Mouse (Mus musculus) heart, embryonic 13.5 days (tissue): ENCODE results near the gene Abcb5. TPM values are rescaled to one million over a fixed set of nuclear protein-coding genes. Genes with fewer than 3 reads are reported as not detected.
"Not testable (repeated sequence)": the region's sequence is repeated elsewhere in the genome, so short reads cannot be mapped to it uniquely, and the experiment has no call there.

ENCODE experiments used
- ATAC-seq: fragments of 200-750 bp; cut with Nextera tagmentation; 2 replicates; pipeline ENCODE4 v1.8.0; 2017; ENCODE audit warnings: moderate TSS enrichment; ENCODE audit not compliant: insufficient number of reproducible peaks, low FRiP score, low TSS enrichment; ENCODE audit errors: extremely low read depth
- H3K27ac ChIP-seq: fragments of 300-500 bp; sonication (generic); replicated peaks from 2 replicates; pipeline ENCODE4 v1.5.1; 2015; ENCODE audit warnings: moderate library complexity, mild to moderate bottlenecking, inconsistent platforms
- H3K27me3 ChIP-seq: fragments of 300-500 bp; sonication (generic); replicated peaks from 2 replicates; pipeline ENCODE4 v1.6.1; 2015; ENCODE audit warnings: mild to moderate bottlenecking, inconsistent platforms
- H3K36me3 ChIP-seq: fragments of 300-500 bp; sonication (generic); 2 replicates; pipeline ENCODE4 v1.6.1; 2015; ENCODE audit warnings: mild to moderate bottlenecking, inconsistent platforms
- H3K4me1 ChIP-seq: fragments of 300-500 bp; sonication (generic); 2 replicates; pipeline ENCODE4 v1.6.1; 2015; ENCODE audit warnings: inconsistent platforms
- H3K4me2 ChIP-seq: fragments of 300-500 bp; sonication (generic); 2 replicates; pipeline ENCODE4 v1.6.1; 2015; ENCODE audit warnings: inconsistent platforms, mild to moderate bottlenecking, moderate library complexity
- H3K4me3 ChIP-seq: fragments of 300-500 bp; sonication (generic); 2 replicates; pipeline ENCODE4 v1.5.1; 2015; ENCODE audit warnings: moderate library complexity, mild to moderate bottlenecking, inconsistent platforms
- H3K9ac ChIP-seq: fragments of 300-500 bp; sonication (generic); 2 replicates; pipeline ENCODE4 v1.6.1; 2015; ENCODE audit warnings: inconsistent platforms, mild to moderate bottlenecking, moderate library complexity
- H3K9me3 ChIP-seq: fragments of 300-500 bp; sonication (generic); 2 replicates; pipeline ENCODE4 v1.6.1; 2016; ENCODE audit warnings: inconsistent platforms
- WGBS: fragments of 180-500 bp; shearing (Covaris S2); methylation state at CpG from one replicate; pipeline ENCODE4 v1.1.7; 2015; ENCODE audit warnings: mixed read lengths; 5-methylcytosine and 5-hydroxymethylcytosine counted together
- polyA plus RNA-seq: library from polyadenylated mRNA; unstranded; fragments of >200 nt; fragmentation: Nextera tagmentation; extraction: Ambion mirVana; gene quantifications from 2 replicates; pipeline ENCODE4 v1.2.1, GENCODE M21; 2015

Abcb5 gene
- not detected in 2 replicates for polyA plus RNA-seq

- 62% methylated on average over 4 of the region's 4 CpGs for WGBS
- no peak within 1 kb of the TSS for H3K4me3 ChIP-seq
- H3K27ac ChIP-seq: no peak within 1 kb of the TSS
- H3K9me3 ChIP-seq: no peaks in the 10 kb centered on the region
- no peaks in the 10 kb centered on the region for H3K4me1 ChIP-seq
- no peak within 1 kb of the TSS for H3K4me2 ChIP-seq
- H3K27me3 ChIP-seq: no peaks in the 10 kb centered on the region
- no peaks in the 10 kb centered on the region for H3K36me3 ChIP-seq
- ATAC-seq: no peak
- H3K9ac ChIP-seq: no peak within 1 kb of the TSS
These were observed at the start of gene Abcb5 for GRCm38 (mm10) chr12:118966321-118966720. Gene Abcb5 (minus strand): TSS chr12:118966421.

DNA sequence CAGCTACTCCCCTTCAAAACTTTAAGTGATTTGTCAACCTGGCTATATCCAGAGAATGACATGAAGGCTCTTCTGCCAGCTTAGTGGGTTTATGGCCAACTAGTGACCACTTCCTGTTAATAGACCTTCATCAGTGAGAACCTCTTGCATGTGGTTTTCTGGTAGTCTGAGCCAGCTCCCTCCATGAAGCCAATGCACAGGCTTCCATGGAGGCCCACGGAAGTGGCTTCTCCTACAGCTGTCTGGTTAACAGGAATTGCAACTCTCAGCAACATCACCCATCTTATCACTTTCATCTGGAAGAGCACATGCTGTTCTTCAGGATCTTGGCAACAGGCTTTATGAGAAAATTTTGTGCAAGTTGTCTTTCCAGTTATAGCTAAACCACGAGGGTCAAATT lies 33.0 kb upstream of the Abcb5 start:
- no peak overlapping the region for H3K4me3 ChIP-seq
- H3K4me1 ChIP-seq: no peaks in the 10 kb centered on the region
- no peaks in the 10 kb centered on the region for H3K27me3 ChIP-seq
- H3K27ac ChIP-seq: no peak overlapping the region
- H3K9me3 ChIP-seq: no peaks in the 10 kb centered on the region
- H3K36me3 ChIP-seq: no peaks in the 10 kb centered on the region
- H3K9ac ChIP-seq: no peak overlapping the region
- H3K4me2 ChIP-seq: no peak overlapping the region
- 74% methylated on average over 2 of the region's 2 CpGs for WGBS
- ATAC-seq: no peak

GRCm38 (mm10) chr12:118994328-118995166 lies 28.3 kb upstream of the Abcb5 start:
- Histone ChIP-seq H3K27ac (no peak overlapping the region), H3K36me3 (no peaks in the 10 kb centered on the region), H3K4me3 (no peak overlapping the region), H3K4me1 (no peaks in the 10 kb centered on the region), H3K27me3 (no peaks in the 10 kb centered on the region), H3K9me3 (peaks cover 5% of the 10 kb centered on the region), H3K4me2 (no peak overlapping the region), H3K9ac (no peak overlapping the region)
- WGBS: 71% methylated on average over 1 of the region's 1 CpGs
- no peak for ATAC-seq

DNA sequence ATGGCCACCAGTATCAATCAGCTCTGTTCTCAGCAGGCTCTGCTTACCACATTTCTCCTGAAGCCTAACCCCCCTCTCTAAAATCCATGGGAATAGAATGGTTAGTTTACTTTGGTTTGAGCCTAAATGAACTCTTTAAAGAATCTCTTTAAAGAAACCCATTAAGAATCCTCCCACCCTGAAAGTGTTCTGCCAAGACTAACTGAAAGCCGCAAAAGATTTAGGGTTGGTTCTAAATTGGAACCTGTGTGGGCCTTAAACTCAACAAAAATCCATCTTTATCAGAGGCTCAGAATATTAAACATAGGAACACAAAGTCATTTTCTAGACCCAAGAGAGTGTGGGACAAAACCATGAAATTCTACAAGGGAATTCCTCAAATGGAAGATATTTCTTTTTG lies 18.6 kb upstream of the Abcb5 start:
- ATAC-seq: no peak
- Histone ChIP-seq H3K27me3 (no peaks in the 10 kb centered on the region), H3K27ac (no peak overlapping the region), H3K4me3 (no peak overlapping the region), H3K9ac (no peak overlapping the region), H3K4me1 (no peaks in the 10 kb centered on the region), H3K36me3 (no peaks in the 10 kb centered on the region), H3K4me2 (no peak overlapping the region), H3K9me3 (no peaks in the 10 kb centered on the region)
- 82% methylated on average over 1 of the region's 1 CpGs for WGBS

DNA sequence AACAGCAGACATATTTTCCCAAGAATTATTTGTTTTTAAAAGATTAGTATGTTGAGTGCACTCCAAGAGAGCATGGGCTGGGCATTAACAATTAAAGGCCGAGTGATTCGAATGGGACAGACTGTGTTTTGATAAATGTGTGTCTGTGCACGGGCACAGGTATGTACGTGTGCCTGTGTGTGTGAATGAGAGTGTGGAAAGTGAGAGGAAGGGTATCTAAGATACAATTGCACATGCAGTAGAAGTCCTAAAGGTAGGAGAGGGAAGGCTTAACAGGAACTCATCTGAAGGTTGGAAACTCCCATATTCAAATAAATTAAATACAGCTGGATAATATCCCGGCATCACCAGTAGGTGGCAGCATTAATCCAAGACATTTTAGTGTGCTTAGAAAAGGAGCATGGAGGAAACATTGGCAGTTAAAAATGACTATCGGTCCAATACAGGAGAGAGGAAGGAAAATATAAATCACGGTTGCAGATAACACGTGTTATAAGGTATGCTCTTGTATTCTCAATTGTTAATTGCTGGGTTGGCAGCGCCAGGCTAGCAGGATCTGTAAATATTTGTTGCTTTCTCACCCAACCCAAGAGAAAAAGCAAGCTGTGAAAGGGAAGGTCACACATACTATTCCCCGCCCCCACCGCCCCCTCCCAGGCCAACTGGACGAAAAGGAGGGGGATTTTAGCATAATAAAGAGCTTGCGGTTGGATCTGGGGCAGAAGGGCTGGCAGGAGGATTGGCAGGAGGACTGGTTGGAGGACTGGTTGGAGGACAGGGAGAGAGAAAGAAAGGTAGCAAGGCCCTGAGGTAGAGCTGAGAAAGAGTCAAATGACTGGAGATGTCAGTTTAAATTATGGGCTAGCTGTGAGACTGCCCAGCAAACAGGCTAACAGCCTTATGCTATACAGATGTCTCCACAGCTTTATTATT lies 35.6 kb downstream of the Abcb5 start:
- Histone ChIP-seq H3K4me1 (peaks cover 5% of the 10 kb centered on the region), H3K27me3 (no peaks in the 10 kb centered on the region), H3K9me3 (no peaks in the 10 kb centered on the region), H3K27ac (no peak overlapping the region), H3K4me3 (peak overlapping the region; percentile 33), H3K9ac (peak overlapping the region; percentile 50; the same call in 1 of the 2 replicates), H3K36me3 (no peaks in the 10 kb centered on the region), H3K4me2 (peak overlapping the region; percentile 59)
- WGBS: 22% methylated on average over 13 of the region's 13 CpGs
- ATAC-seq: no peak

DNA sequence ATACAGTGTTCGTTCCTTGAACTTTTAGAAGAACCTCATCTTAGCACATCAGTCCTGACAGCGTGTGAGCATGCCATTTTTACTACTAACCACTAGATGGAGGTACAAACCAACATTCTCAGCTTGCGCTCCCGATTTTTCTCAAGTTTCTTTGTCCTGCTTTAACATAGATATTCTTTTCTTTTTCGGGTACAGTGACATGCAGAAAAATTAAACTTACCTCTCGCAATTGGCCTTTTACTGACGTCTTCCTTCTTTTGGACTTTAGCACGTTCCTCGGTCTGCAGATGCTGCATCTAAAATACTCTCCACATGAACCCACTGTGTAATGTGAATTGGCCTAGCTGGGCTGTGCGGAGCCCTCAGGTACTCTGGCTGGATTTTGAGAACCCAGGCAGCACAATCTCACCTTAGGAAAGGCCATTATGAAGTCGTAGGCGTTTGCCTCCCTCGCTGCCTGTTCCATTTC lies 39.4 kb downstream of the Abcb5 start:
- Histone ChIP-seq H3K4me3 (peak overlapping the region; percentile 35), H3K27ac (no peak overlapping the region), H3K9me3 (no peaks in the 10 kb centered on the region), H3K36me3 (no peaks in the 10 kb centered on the region), H3K9ac (peak overlapping the region; percentile 69), H3K4me1 (peaks cover 5% of the 10 kb centered on the region), H3K27me3 (no peaks in the 10 kb centered on the region), H3K4me2 (peak overlapping the region; percentile 64)
- WGBS: 15% methylated on average over 13 of the region's 13 CpGs
- ATAC-seq: no peak

DNA sequence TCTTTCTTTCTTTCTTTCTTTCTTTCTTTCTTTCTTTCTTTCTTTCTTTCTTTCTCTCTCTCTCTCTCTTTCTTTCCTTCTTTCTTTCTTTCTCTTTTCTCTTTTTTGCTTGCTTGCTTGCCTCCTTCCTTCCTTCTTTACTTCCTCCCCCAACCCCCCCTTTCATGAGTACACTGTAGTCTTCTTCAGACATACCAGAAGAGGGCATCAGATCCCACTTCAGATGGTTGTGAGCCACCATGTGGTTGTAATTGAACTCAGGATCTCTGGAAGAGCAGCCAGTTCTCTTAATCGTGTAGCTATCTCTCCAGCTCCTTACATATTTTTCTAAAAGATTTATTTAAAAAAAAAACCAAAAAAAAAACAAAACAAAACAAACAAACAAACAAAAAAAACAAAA lies 42.3 kb downstream of the Abcb5 start:
- not testable (repeated sequence) for H3K9me3 ChIP-seq, H3K9ac ChIP-seq, H3K4me2 ChIP-seq, H3K27ac ChIP-seq, H3K4me1 ChIP-seq, H3K27me3 ChIP-seq, ATAC-seq, H3K36me3 ChIP-seq, H3K4me3 ChIP-seq
- WGBS: 52% methylated on average over 1 of the region's 1 CpGs

DNA sequence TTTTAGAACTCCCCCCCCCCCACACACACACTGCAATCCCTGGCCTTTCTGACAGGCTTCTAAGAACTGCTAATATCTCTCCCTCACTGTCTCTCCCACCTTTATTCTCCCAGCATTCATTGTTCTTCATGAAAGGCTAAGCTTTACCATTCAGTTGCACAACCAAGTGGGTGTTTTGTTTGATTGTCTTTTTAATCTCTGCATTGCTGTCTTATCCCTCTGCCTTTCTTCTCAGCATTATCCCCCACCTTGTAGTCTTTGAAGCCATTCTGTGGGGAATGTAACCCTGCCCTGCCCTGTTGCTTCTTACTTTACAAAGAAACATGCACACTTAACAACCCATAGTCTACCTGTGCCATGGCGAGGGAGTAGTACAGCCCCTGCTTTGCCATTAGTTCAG lies 48.5 kb downstream of the Abcb5 start:
- Histone ChIP-seq H3K36me3 (no peaks in the 10 kb centered on the region), H3K4me1 (no peaks in the 10 kb centered on the region), H3K4me3 (no peak overlapping the region), H3K9ac (no peak overlapping the region), H3K27ac (no peak overlapping the region), H3K4me2 (no peak overlapping the region), H3K9me3 (no peaks in the 10 kb centered on the region), H3K27me3 (no peaks in the 10 kb centered on the region)
- 74% methylated on average over 1 of the region's 1 CpGs for WGBS
- ATAC-seq: no peak

DNA sequence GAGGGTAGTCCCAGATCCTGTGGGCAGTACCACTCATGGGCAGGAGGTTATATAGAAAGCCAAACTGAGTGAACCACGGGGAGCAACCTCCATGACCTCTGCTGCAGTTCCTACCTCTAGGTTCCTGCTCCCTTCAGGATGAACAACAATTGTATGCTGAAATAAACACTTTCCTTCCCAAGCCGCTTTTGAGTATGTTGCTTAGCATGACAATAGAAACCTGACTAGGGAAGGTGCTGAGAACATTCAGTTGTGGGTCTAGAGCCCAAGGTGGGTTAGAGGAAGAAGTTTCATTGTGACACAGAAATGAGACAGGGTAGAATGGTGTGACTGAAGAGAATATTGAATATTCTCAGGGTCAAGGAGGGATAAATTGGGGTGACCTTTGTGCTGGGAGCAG lies 55.9 kb downstream of the Abcb5 start:
- no peak for ATAC-seq
- Histone ChIP-seq H3K36me3 (no peaks in the 10 kb centered on the region), H3K27me3 (no peaks in the 10 kb centered on the region), H3K9ac (no peak overlapping the region), H3K4me2 (no peak overlapping the region), H3K27ac (no peak overlapping the region), H3K4me3 (no peak overlapping the region), H3K4me1 (no peaks in the 10 kb centered on the region), H3K9me3 (no peaks in the 10 kb centered on the region)
- WGBS: 70% methylated on average over 2 of the region's 2 CpGs

DNA sequence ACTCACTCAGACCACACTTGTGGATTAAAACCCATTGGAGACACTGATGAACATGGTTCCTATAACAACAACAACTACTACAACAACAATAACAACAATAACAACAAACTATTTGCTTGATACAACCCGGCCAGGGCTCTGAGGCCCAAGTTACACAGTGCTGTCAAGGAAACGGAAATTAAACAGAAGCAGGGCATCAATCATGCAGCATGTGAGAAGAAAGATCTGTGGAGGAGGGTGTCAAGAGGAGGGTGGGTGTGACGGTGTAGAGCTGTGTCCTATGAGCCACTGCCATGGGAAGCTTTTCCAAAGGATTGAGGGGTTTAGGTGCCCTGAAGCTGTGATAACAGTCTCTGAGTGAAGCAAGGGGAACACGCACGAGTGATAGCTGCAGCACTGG lies 64.0 kb downstream of the Abcb5 start:
- Histone ChIP-seq H3K4me2 (no peak overlapping the region), H3K4me3 (no peak overlapping the region), H3K27ac (no peak overlapping the region), H3K36me3 (no peaks in the 10 kb centered on the region), H3K9ac (no peak overlapping the region), H3K27me3 (no peaks in the 10 kb centered on the region), H3K4me1 (no peaks in the 10 kb centered on the region), H3K9me3 (no peaks in the 10 kb centered on the region)
- 30% methylated on average over 5 of the region's 5 CpGs for WGBS
- no peak for ATAC-seq

GRCm38 (mm10) chr12:118887964-118888363 lies 78.3 kb downstream of the Abcb5 start:
- Histone ChIP-seq H3K4me2 (no peak overlapping the region), H3K9me3 (no peaks in the 10 kb centered on the region), H3K4me3 (no peak overlapping the region), H3K9ac (no peak overlapping the region), H3K36me3 (no peaks in the 10 kb centered on the region), H3K27ac (no peak overlapping the region), H3K4me1 (no peaks in the 10 kb centered on the region), H3K27me3 (no peaks in the 10 kb centered on the region)
- WGBS: 62% methylated on average over 2 of the region's 2 CpGs
- ATAC-seq: no peak
